Mouse (Mus musculus) lung, adult 2 months (tissue): ENCODE data around the gene Dnajb6.

ENCODE experiments used
- CTCF ChIP-seq: fragments of 200-500 bp; IDR thresholded peaks from 2 replicates; pipeline ENCODE4 v1.5.1; 2011; ENCODE audit warnings: mild to moderate bottlenecking, low read length, control low read depth; ENCODE audit not compliant: insufficient read depth
- POLR2A ChIP-seq: fragments of 200-500 bp; IDR thresholded peaks from 2 replicates; pipeline ENCODE4 v1.6.1; 2011; ENCODE audit warnings: low read depth, mild to moderate bottlenecking, control low read depth, low read length, borderline replicate concordance; ENCODE audit errors: extremely low read depth

DNA sequence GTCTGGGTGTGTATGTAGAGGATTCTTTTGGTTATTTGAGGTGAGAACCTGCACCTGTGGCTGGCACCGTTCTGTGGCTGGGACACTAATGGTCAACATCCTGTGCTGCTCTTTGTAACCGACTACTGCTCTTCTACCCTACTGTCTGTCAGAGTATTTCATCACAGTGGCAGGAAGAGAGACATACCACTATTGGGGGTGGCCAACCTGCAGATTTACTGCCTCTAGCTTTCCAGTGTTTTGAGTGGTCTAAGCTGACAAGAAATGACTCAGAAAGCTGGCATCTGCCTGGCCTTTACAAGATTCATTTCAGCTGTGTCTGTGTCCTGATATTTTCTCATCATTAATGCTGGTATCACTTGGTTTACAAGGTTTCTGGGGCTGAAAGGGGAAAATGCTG, 36.5 kb downstream of the Dnajb6 start:
- no peak for TF ChIP-seq POLR2A
- TF ChIP-seq CTCF: no peak
